Mouse (Mus musculus) hindbrain, postnatal 0 days (tissue): Measurements from ENCODE around the gene Limk1. TPM values are rescaled to one million over a fixed set of nuclear protein-coding genes. Genes with fewer than 3 reads are reported as not detected.
A peak's percentile ranks its signal among the peaks of the same experiment; 100 is the strongest.

Experiments used
- ATAC-seq: fragments of 200-750 bp; cut with Nextera tagmentation; 2 replicates; pipeline ENCODE4 v1.8.0; 2017; ENCODE audit warnings: mild to moderate bottlenecking, moderate TSS enrichment, moderate library complexity
- DNase-seq: peaks from one replicate; pipeline ENCODE4 v3.0.0-alpha.2; 2015; ENCODE audit warnings: low spot score
- H3K27ac ChIP-seq: fragments of 300-500 bp; sonication (generic); 2 replicates; pipeline ENCODE4 v1.5.1; 2014; ENCODE audit warnings: mild to moderate bottlenecking
- H3K27me3 ChIP-seq: fragments of 300-500 bp; sonication (generic); 2 replicates; pipeline ENCODE4 v1.6.1; 2014; ENCODE audit warnings: low read length, mixed read lengths; ENCODE audit not compliant: insufficient read depth
- H3K36me3 ChIP-seq: fragments of 300-500 bp; sonication (generic); 2 replicates; pipeline ENCODE4 v1.6.1; 2014; ENCODE audit warnings: low read length, mixed read lengths; ENCODE audit not compliant: insufficient read depth
- H3K4me1 ChIP-seq: fragments of 300-500 bp; sonication (generic); 2 replicates; pipeline ENCODE4 v1.6.1; 2014; ENCODE audit warnings: antibody characterized with exemption, low read length, mixed read lengths; ENCODE audit not compliant: insufficient read depth
- H3K4me2 ChIP-seq: fragments of 300-500 bp; sonication (generic); 2 replicates; pipeline ENCODE4 v1.6.1; 2014; ENCODE audit warnings: low read depth, mild to moderate bottlenecking, low read length, moderate library complexity, mixed read lengths
- H3K4me3 ChIP-seq: fragments of 300-500 bp; sonication (generic); 2 replicates; pipeline ENCODE4 v1.5.1; 2014; ENCODE audit warnings: low read length
- H3K9ac ChIP-seq: fragments of 300-500 bp; sonication (generic); replicated peaks from 2 replicates; pipeline ENCODE4 v1.6.1; 2014; ENCODE audit warnings: mild to moderate bottlenecking, low read length, moderate library complexity, mixed read lengths
- H3K9me3 ChIP-seq: fragments of 300-500 bp; sonication (generic); 2 replicates; pipeline ENCODE4 v1.6.1; 2016; ENCODE audit warnings: low read length, mixed read lengths
- CTCF ChIP-seq: IDR thresholded peaks from 2 replicates; pipeline ENCODE4 v1.5.1; 2016; ENCODE audit warnings: antibody characterized with exemption, control low read depth, low read depth
- WGBS: fragments of 180-500 bp; shearing (Covaris S2); extraction: QIAGEN DNeasy Blood & Tissue Kit; methylation state at CpG from one replicate; pipeline ENCODE4 v1.1.7; 2014; 5-methylcytosine and 5-hydroxymethylcytosine counted together
- polyA plus RNA-seq: library from polyadenylated mRNA; unstranded; fragments of >200 nt; fragmentation: Nextera tagmentation; extraction: Ambion mirVana; gene quantifications from 2 replicates; pipeline ENCODE4 v1.2.1, GENCODE M21; 2015
- total RNA-seq: library from RNA; depleted of rRNA; stranded (reverse); fragments of >200 nt; gene quantifications from 2 replicates; pipeline ENCODE4 v1.2.3, GENCODE M21; 2014

Gene Limk1
- total and polyA plus RNA-seq, 2 experiments from 2014 or later = 19.7 to 89.7 TPM

DNA sequence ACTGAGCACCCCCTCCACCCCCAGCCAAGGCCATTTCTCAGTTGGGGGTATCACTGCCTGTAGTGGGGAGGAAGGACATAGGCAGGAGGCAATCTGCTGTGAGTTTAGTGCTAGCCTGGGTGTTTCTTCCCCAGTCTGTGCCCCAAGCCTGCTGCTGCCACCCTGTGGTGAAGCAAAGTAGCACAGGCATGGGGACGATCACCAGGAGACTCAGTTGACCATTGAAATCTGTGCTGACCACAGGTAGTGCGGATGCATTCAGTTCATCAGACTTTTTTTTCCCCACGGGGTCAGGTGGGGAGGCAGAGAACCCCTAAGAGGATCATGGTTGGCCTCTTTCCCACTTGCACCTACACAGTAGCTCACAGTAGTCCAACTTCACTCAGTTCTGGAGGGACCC is 71.3 kb downstream of the Limk1 start:
- 55% methylated on average over 3 of the region's 3 CpGs for WGBS
- ATAC-seq = no peak

DNA sequence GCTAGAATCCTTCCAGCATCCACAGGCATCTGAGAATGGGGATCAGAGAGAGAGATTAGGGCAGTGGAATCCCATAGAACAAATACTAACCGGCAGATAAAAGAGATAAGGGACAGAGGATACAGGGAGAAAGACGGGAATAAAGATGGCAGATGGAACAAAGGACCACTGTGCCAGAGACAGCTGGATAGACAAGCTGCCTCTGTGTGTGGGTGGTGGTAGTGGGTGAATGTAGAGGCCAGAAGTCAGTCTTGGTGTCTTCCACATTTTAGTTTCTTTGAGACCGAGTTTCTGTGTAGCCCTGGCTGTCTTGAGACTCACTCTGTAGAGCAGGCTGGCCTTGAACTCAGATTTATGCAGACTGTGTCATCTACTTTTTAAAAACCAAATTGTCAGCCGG is 72.6 kb downstream of the Limk1 start:
- no peak for TF ChIP-seq CTCF
- Histone ChIP-seq H3K9me3 (no peaks in the 10 kb centered on the region), H3K9ac (no peak overlapping the region), H3K36me3 (peaks cover 22% of the 10 kb centered on the region), H3K27me3 (no peaks in the 10 kb centered on the region), H3K4me1 (no peaks in the 10 kb centered on the region), H3K27ac (no peak overlapping the region), H3K4me3 (no peak overlapping the region), H3K4me2 (no peak overlapping the region)
- no peak for ATAC-seq
- no peak for DNase-seq
- WGBS = 60% methylated on average over 4 of the region's 4 CpGs

More for the DNA sequence above, 71.3 kb downstream of the Limk1 start:
- Histone ChIP-seq H3K27ac (no peak overlapping the region), H3K4me3 (no peak overlapping the region), H3K27me3 (no peaks in the 10 kb centered on the region), H3K9me3 (no peaks in the 10 kb centered on the region), H3K36me3 (peaks cover 30% of the 10 kb centered on the region), H3K9ac (no peak overlapping the region), H3K4me1 (no peaks in the 10 kb centered on the region), H3K4me2 (no peak overlapping the region)
- peak; percentile 18 for DNase-seq
- peak; percentile 83 for TF ChIP-seq CTCF

DNA sequence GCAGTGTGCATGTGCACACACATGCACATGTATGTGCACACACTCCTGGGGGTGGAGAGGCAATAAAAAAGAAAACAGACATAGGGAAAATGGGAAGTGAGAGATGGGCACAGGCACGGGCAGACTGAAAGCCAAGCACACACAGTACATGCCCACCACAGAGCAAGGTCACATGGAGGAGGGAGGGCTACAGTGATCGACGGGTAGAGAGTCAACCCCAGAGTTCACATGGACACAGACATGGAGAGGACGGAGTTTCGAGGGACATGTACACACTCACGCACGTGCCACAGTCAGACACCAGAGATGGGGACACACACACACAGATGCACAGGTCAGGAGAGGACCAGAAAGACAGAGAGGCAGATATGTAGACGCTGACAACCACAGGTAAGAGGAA is 73.0 kb downstream of the Limk1 start:
- Histone ChIP-seq H3K4me2 (no peak overlapping the region), H3K27me3 (no peaks in the 10 kb centered on the region), H3K4me1 (no peaks in the 10 kb centered on the region), H3K27ac (no peak overlapping the region), H3K9ac (no peak overlapping the region), H3K36me3 (peaks cover 18% of the 10 kb centered on the region), H3K9me3 (no peaks in the 10 kb centered on the region), H3K4me3 (no peak overlapping the region)
- ATAC-seq = no peak
- WGBS = 85% methylated on average over 8 of the region's 8 CpGs
- no peak for DNase-seq
- TF ChIP-seq CTCF = no peak

DNA sequence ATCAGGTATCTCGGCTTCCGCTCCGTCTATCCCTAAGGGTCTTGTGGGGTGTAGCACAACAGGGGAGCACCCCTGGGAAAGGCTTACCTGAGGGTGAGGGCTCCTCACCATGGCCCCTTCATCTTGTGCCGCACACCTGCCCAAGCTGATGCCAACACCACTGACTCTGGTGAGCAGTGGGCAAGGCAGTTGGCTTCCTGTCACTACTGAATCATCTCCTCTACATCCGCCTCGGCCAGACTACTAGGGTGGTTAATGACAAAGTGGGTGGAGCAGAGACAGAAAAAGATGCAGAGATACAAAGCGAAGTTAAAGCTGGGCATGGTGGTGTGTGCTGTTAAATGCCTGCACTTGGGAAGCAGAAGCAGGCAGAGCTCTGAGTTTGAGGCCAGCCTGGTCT is 73.6 kb downstream of the Limk1 start, which contains the start of gene Lat2:
TSS of gene Lat2 (minus strand) at position 224 of the 400 bp plus-strand sequence.
- no peak for TF ChIP-seq CTCF
- Histone ChIP-seq H3K27me3 (no peaks in the 10 kb centered on the region), H3K4me1 (no peaks in the 10 kb centered on the region), H3K9me3 (no peaks in the 10 kb centered on the region), H3K36me3 (peaks cover 12% of the 10 kb centered on the region), H3K9ac (no peak within 1 kb of the TSS), H3K27ac (no peak within 1 kb of the TSS), H3K4me2 (no peak within 1 kb of the TSS), H3K4me3 (no peak within 1 kb of the TSS)
- WGBS = 86% methylated on average over 7 of the region's 7 CpGs
- ATAC-seq (no peak), DNase-seq (no peak)

DNA sequence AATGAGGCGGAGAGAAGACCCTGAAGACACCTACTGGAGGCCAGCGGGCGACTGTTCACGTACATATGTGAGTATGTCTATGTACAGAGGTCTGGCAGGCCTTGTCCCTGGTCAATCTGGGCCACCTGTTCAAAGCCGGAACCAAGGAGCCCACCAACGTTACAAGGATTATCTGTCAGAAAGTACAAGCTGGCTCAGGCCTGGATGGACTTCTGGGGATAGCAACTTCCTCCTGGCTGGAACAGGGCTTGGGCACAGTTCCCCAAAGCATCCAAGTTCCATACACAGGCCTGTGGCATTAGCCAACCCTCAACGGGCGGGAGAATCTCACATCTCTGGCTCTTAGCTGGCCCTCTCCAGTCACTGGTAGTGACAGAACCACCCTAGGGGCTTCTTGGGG is 74.1 kb downstream of the Limk1 start:
- WGBS = 93% methylated on average over 8 of the region's 8 CpGs
- no peaks in the 10 kb centered on the region for H3K9me3 ChIP-seq
- H3K4me3 ChIP-seq = no peak overlapping the region
- no peak for TF ChIP-seq CTCF
- no peaks in the 10 kb centered on the region for H3K27me3 ChIP-seq
- ATAC-seq = no peak
- H3K27ac ChIP-seq = no peak overlapping the region
- H3K4me2 ChIP-seq = no peak overlapping the region
- peaks cover 7% of the 10 kb centered on the region for H3K36me3 ChIP-seq
- H3K4me1 ChIP-seq = no peaks in the 10 kb centered on the region
- DNase-seq = no peak
- no peak overlapping the region for H3K9ac ChIP-seq

DNA sequence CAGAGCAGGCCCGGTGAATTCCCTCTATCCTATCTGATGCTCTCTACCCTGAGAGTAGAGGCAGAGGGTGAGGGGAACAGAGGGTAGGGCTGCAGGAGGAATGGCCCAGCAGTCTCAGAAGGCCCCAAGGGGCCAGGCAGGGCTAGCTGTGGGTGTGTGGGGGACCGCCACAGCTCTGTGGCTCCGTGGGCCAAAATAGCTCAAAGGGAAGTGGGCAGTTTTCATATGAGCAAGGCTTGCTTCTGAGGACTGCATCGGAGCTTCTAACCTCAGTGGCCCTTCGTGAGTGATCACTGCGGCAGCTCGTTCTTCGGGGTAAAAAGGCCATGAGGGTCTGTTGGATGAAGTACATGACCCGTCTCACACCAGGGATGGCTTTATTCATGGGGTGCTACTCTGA is 74.7 kb downstream of the Limk1 start:
- no peak for ATAC-seq
- Histone ChIP-seq H3K27ac (no peak overlapping the region), H3K9me3 (no peaks in the 10 kb centered on the region), H3K4me3 (no peak overlapping the region), H3K36me3 (peaks cover 2% of the 10 kb centered on the region), H3K4me2 (no peak overlapping the region), H3K4me1 (no peaks in the 10 kb centered on the region), H3K9ac (no peak overlapping the region), H3K27me3 (no peaks in the 10 kb centered on the region)
- 87% methylated on average over 9 of the region's 9 CpGs for WGBS
- no peak for DNase-seq
- no peak for TF ChIP-seq CTCF

DNA sequence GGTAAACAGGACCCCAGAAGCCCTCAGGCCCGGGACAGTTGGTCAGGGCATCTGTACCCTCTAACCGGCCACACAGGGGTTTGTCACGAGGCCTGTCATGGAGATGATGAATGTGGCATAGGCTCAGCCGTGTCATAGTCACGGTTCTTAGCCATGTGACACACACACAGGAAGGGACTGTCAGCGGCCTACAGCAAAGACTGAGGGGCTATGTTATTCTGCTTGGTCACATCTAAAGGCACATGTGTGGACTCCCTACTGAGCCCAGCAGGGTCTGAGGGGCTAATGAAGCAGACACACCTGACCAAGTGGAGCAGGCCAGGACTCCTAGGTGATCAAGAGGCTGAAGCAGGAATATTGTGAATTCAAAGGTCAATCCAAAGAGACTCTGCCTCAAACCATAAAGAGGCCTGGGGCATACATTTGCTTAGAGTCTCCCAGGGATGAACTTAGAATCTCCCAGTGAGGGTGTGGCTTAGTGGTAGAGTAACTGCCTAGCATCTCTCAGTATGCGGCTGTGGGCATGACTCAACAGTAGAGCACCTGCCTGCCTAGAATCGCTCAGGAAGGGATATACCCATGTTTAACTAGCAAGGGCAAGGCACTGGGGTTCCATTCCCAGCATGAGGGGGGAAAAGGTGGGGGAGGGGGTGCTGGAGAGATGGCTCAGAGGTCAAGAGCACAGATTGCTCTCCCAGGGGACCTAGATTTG is 76.4 kb downstream of the Limk1 start:
- Histone ChIP-seq H3K4me2 (no peak overlapping the region), H3K9me3 (no peaks in the 10 kb centered on the region), H3K36me3 (no peaks in the 10 kb centered on the region), H3K4me1 (no peaks in the 10 kb centered on the region), H3K27ac (0 out of 2 replicates have a peak overlapping the region, but pooled peaks have one; percentile 7), H3K27me3 (no peaks in the 10 kb centered on the region), H3K4me3 (no peak overlapping the region), H3K9ac (no peak overlapping the region)
- ATAC-seq (peak; percentile 46; the same call in 1 of the 2 replicates), DNase-seq (no peak)
- WGBS = 45% methylated on average over 8 of the region's 8 CpGs
- no peak for TF ChIP-seq CTCF
